Mouse (Mus musculus): Measurements from ENCODE around the gene Enpp4. TPM values are rescaled to one million over a fixed set of nuclear protein-coding genes. Genes with fewer than 3 reads are reported as not detected.

Enpp4 gene
- polyA plus RNA-seq (2016; fragmentation: Nextera tagmentation; extraction: Ambion mirVana) = 2.9 and 3.7 TPM in 2 replicates

- H3K9ac ChIP-seq (replicated peaks) = peak within 1 kb of the TSS; percentile 76
- peak within 1 kb of the TSS; percentile 60 for H3K4me3 ChIP-seq
- no peaks in the 10 kb centered on the region for H3K9me3 ChIP-seq
- no peaks in the 10 kb centered on the region for H3K36me3 ChIP-seq
- peak within 1 kb of the TSS; percentile 50; the same call in 1 of the 2 replicates for H3K27ac ChIP-seq (replicated peaks)
- peak; percentile 98 for ATAC-seq (ENCODE audit: low FRiP score, low read depth)
- H3K4me2 ChIP-seq (replicated peaks) = peak within 1 kb of the TSS; percentile 95
- peaks cover 3% of the 10 kb centered on the region for H3K4me1 ChIP-seq
- WGBS = under 1% methylated on average over 71 of the region's 76 CpGs
- H3K27me3 ChIP-seq = peaks cover 4% of the 10 kb centered on the region; the same call in 1 of the 2 replicates
Measured at GRCm38 (mm10) chr17:44105287-44106138, at the start of gene Enpp4. TSS of gene Enpp4 (minus strand) at chr17:44105809.

- Histone ChIP-seq H3K27me3 (no peaks in the 10 kb centered on the region), H3K4me2 (replicated peaks) (no peak overlapping the region), H3K4me1 (no peaks in the 10 kb centered on the region), H3K36me3 (no peaks in the 10 kb centered on the region), H3K9ac (replicated peaks) (no peak overlapping the region), H3K4me3 (no peak overlapping the region), H3K9me3 (no peaks in the 10 kb centered on the region), H3K27ac (replicated peaks) (no peak overlapping the region)
- ATAC-seq (ENCODE audit: low FRiP score, low read depth) = no peak
- WGBS = 70% methylated on average over 2 of the region's 2 CpGs
Measured at GRCm38 (mm10) chr17:44155204-44155603, 49.6 kb upstream of the Enpp4 start.

- no peak overlapping the region for H3K27ac ChIP-seq (replicated peaks)
- no peak overlapping the region for H3K4me2 ChIP-seq (replicated peaks)
- no peak overlapping the region for H3K4me3 ChIP-seq
- no peaks in the 10 kb centered on the region for H3K27me3 ChIP-seq
- 39% methylated on average over 5 of the region's 5 CpGs for WGBS
- H3K9ac ChIP-seq (replicated peaks) = no peak overlapping the region
- no peaks in the 10 kb centered on the region for H3K36me3 ChIP-seq
- no peaks in the 10 kb centered on the region for H3K4me1 ChIP-seq
- ATAC-seq (ENCODE audit: low FRiP score, low read depth) = no peak
- no peaks in the 10 kb centered on the region for H3K9me3 ChIP-seq
Measured at GRCm38 (mm10) chr17:44153871-44154270, 48.3 kb upstream of the Enpp4 start.

- H3K27me3 ChIP-seq = no peaks in the 10 kb centered on the region
- no peak overlapping the region for H3K27ac ChIP-seq (replicated peaks)
- H3K9ac ChIP-seq (replicated peaks) = no peak overlapping the region
- ATAC-seq (ENCODE audit: low FRiP score, low read depth) = no peak
- 84% methylated on average over 8 of the region's 8 CpGs for WGBS
- H3K4me1 ChIP-seq = no peaks in the 10 kb centered on the region
- H3K4me2 ChIP-seq (replicated peaks) = no peak overlapping the region
- H3K9me3 ChIP-seq = no peaks in the 10 kb centered on the region
- H3K4me3 ChIP-seq = no peak overlapping the region
- H3K36me3 ChIP-seq = no peaks in the 10 kb centered on the region
Measured at GRCm38 (mm10) chr17:44151889-44152288, 46.3 kb upstream of the Enpp4 start.

- Histone ChIP-seq H3K27me3 (no peaks in the 10 kb centered on the region), H3K4me3 (no peak overlapping the region), H3K27ac (replicated peaks) (no peak overlapping the region), H3K4me1 (no peaks in the 10 kb centered on the region), H3K9ac (replicated peaks) (no peak overlapping the region), H3K36me3 (no peaks in the 10 kb centered on the region), H3K9me3 (no peaks in the 10 kb centered on the region), H3K4me2 (replicated peaks) (no peak overlapping the region)
- WGBS = 67% methylated on average over 3 of the region's 3 CpGs
- no peak for ATAC-seq (ENCODE audit: low FRiP score, low read depth)
Measured at GRCm38 (mm10) chr17:44151130-44151529, 45.5 kb upstream of the Enpp4 start.

- Histone ChIP-seq H3K4me3 (no peak overlapping the region), H3K27ac (replicated peaks) (no peak overlapping the region), H3K9ac (replicated peaks) (no peak overlapping the region), H3K9me3 (no peaks in the 10 kb centered on the region), H3K4me1 (no peaks in the 10 kb centered on the region), H3K27me3 (no peaks in the 10 kb centered on the region), H3K36me3 (no peaks in the 10 kb centered on the region), H3K4me2 (replicated peaks) (no peak overlapping the region)
- 90% methylated on average over 5 of the region's 5 CpGs for WGBS
- ATAC-seq (ENCODE audit: low FRiP score, low read depth) = no peak
Measured at GRCm38 (mm10) chr17:44148109-44148846, 42.7 kb upstream of the Enpp4 start.

GRCm38 (mm10) chr17:44145806-44146205 is 40.2 kb upstream of the Enpp4 start:
- no peak overlapping the region for H3K27ac ChIP-seq (replicated peaks)
- H3K27me3 ChIP-seq = no peaks in the 10 kb centered on the region
- H3K4me3 ChIP-seq = no peak overlapping the region
- H3K36me3 ChIP-seq = no peaks in the 10 kb centered on the region
- no peaks in the 10 kb centered on the region for H3K4me1 ChIP-seq
- ATAC-seq (ENCODE audit: low FRiP score, low read depth) = no peak
- 76% methylated on average over 1 of the region's 1 CpGs for WGBS
- H3K9me3 ChIP-seq = no peaks in the 10 kb centered on the region
- H3K4me2 ChIP-seq (replicated peaks) = no peak overlapping the region
- H3K9ac ChIP-seq (replicated peaks) = no peak overlapping the region

- H3K36me3 ChIP-seq = no peaks in the 10 kb centered on the region
- 89% methylated on average over 10 of the region's 10 CpGs for WGBS
- no peak overlapping the region for H3K27ac ChIP-seq (replicated peaks)
- no peak overlapping the region for H3K4me3 ChIP-seq
- H3K9me3 ChIP-seq = no peaks in the 10 kb centered on the region
- no peak overlapping the region for H3K4me2 ChIP-seq (replicated peaks)
- H3K27me3 ChIP-seq = no peaks in the 10 kb centered on the region
- H3K4me1 ChIP-seq = no peaks in the 10 kb centered on the region
- no peak overlapping the region for H3K9ac ChIP-seq (replicated peaks)
- no peak for ATAC-seq (ENCODE audit: low FRiP score, low read depth)
Measured at GRCm38 (mm10) chr17:44136863-44137640, 31.4 kb upstream of the Enpp4 start.

- H3K36me3 ChIP-seq = no peaks in the 10 kb centered on the region
- H3K9ac ChIP-seq (replicated peaks) = no peak overlapping the region
- no peaks in the 10 kb centered on the region for H3K27me3 ChIP-seq
- H3K4me3 ChIP-seq = no peak overlapping the region
- no peak overlapping the region for H3K4me2 ChIP-seq (replicated peaks)
- no peak overlapping the region for H3K27ac ChIP-seq (replicated peaks)
- ATAC-seq (ENCODE audit: low FRiP score, low read depth) = no peak
- H3K9me3 ChIP-seq = no peaks in the 10 kb centered on the region
- no peaks in the 10 kb centered on the region for H3K4me1 ChIP-seq
- 79% methylated on average over 8 of the region's 8 CpGs for WGBS
Measured at GRCm38 (mm10) chr17:44136018-44136417, 30.4 kb upstream of the Enpp4 start.

- Histone ChIP-seq H3K27me3 (no peaks in the 10 kb centered on the region), H3K4me2 (replicated peaks) (no peak overlapping the region), H3K9me3 (no peaks in the 10 kb centered on the region), H3K36me3 (no peaks in the 10 kb centered on the region), H3K4me3 (no peak overlapping the region), H3K4me1 (no peaks in the 10 kb centered on the region), H3K9ac (replicated peaks) (no peak overlapping the region), H3K27ac (replicated peaks) (no peak overlapping the region; the same call in 1 of the 2 replicates)
- no peak for ATAC-seq (ENCODE audit: low FRiP score, low read depth)
- WGBS = 79% methylated on average over 9 of the region's 9 CpGs
Measured at GRCm38 (mm10) chr17:44134545-44134944, 28.9 kb upstream of the Enpp4 start.

- no peak overlapping the region for H3K4me3 ChIP-seq
- no peak for ATAC-seq (ENCODE audit: low FRiP score, low read depth)
Measured at GRCm38 (mm10) chr17:44134106-44134505, 28.5 kb upstream of the Enpp4 start.

More at GRCm38 (mm10) chr17:44134106-44134505, 28.5 kb upstream of the Enpp4 start:
- no peaks in the 10 kb centered on the region for H3K27me3 ChIP-seq
- H3K4me1 ChIP-seq = no peaks in the 10 kb centered on the region
- no peak overlapping the region for H3K4me2 ChIP-seq (replicated peaks)
- H3K36me3 ChIP-seq = no peaks in the 10 kb centered on the region
- no peak overlapping the region for H3K9ac ChIP-seq (replicated peaks)
- H3K27ac ChIP-seq (replicated peaks) = no peak overlapping the region
- no peaks in the 10 kb centered on the region for H3K9me3 ChIP-seq
- 70% methylated on average over 6 of the region's 6 CpGs for WGBS

All from midbrain, embryonic 12.5 days (tissue).